Mouse (Mus musculus): ENCODE measurements around the gene Cbx4. TPM values are rescaled to one million over a fixed set of nuclear protein-coding genes. Genes with fewer than 3 reads are reported as not detected.

Gene Cbx4
- polyA plus RNA-seq, 1 experiment: 18.8 TPM

- TF ChIP-seq POLR2A (IDR thresholded peaks at IDR 0.05; ENCODE audit: borderline replicate concordance, control insufficient read depth, low read depth, low read length): no peak
- TF ChIP-seq CTCF (IDR thresholded peaks at IDR 0.05; ENCODE audit: control insufficient read depth, insufficient read depth, low read length): no peak
- no peak overlapping the region for H3K4me3 ChIP-seq (replicated peaks; ENCODE audit: control insufficient read depth, low read depth, low read length)
- 30% methylated on average over 57 of the region's 57 CpGs for WGBS
- H3K27ac ChIP-seq (ENCODE audit: control insufficient read depth, insufficient read depth, low read depth, low read length, poor library complexity): no peak overlapping the region
- no peaks in the 10 kb centered on the region; the same call in 1 of the 2 replicates for H3K4me1 ChIP-seq (ENCODE audit: control insufficient read depth, insufficient read depth, low read length)
Observed at GRCm38 (mm10) chr11:119036934-119037779, 48.9 kb downstream of the Cbx4 start.

GRCm38 (mm10) chr11:119036447-119036846, 49.6 kb downstream of the Cbx4 start:
- Histone ChIP-seq H3K4me1 (ENCODE audit: control insufficient read depth, insufficient read depth, low read length) (no peaks in the 10 kb centered on the region), H3K27ac (ENCODE audit: control insufficient read depth, insufficient read depth, low read depth, low read length, poor library complexity) (no peak overlapping the region), H3K4me3 (replicated peaks; ENCODE audit: control insufficient read depth, low read depth, low read length) (no peak overlapping the region)
- WGBS: 5% methylated on average over 15 of the region's 15 CpGs
- TF ChIP-seq CTCF (IDR thresholded peaks at IDR 0.05; ENCODE audit: control insufficient read depth, insufficient read depth, low read length) (no peak), POLR2A (IDR thresholded peaks at IDR 0.05; ENCODE audit: borderline replicate concordance, control insufficient read depth, low read depth, low read length) (no peak)

GRCm38 (mm10) chr11:119035686-119036165, 50.3 kb downstream of the Cbx4 start:
- Histone ChIP-seq H3K27ac (ENCODE audit: control insufficient read depth, insufficient read depth, low read depth, low read length, poor library complexity) (no peak overlapping the region), H3K4me1 (ENCODE audit: control insufficient read depth, insufficient read depth, low read length) (no peaks in the 10 kb centered on the region), H3K4me3 (replicated peaks; ENCODE audit: control insufficient read depth, low read depth, low read length) (no peak overlapping the region)
- TF ChIP-seq CTCF (IDR thresholded peaks at IDR 0.05; ENCODE audit: control insufficient read depth, insufficient read depth, low read length) (no peak), POLR2A (IDR thresholded peaks at IDR 0.05; ENCODE audit: borderline replicate concordance, control insufficient read depth, low read depth, low read length) (no peak)
- 10% methylated on average over 21 of the region's 21 CpGs for WGBS

- Histone ChIP-seq H3K27ac (ENCODE audit: control insufficient read depth, insufficient read depth, low read depth, low read length, poor library complexity) (no peak overlapping the region), H3K4me3 (replicated peaks; ENCODE audit: control insufficient read depth, low read depth, low read length) (no peak overlapping the region), H3K4me1 (ENCODE audit: control insufficient read depth, insufficient read depth, low read length) (no peaks in the 10 kb centered on the region)
- WGBS: 8% methylated on average over 21 of the region's 21 CpGs
- TF ChIP-seq POLR2A (IDR thresholded peaks at IDR 0.05; ENCODE audit: borderline replicate concordance, control insufficient read depth, low read depth, low read length) (no peak), CTCF (IDR thresholded peaks at IDR 0.05; ENCODE audit: control insufficient read depth, insufficient read depth, low read length) (no peak)
Observed at GRCm38 (mm10) chr11:119035094-119035685, 50.8 kb downstream of the Cbx4 start.

GRCm38 (mm10) chr11:119034635-119035034, 51.4 kb downstream of the Cbx4 start:
- TF ChIP-seq POLR2A (IDR thresholded peaks at IDR 0.05; ENCODE audit: borderline replicate concordance, control insufficient read depth, low read depth, low read length) (no peak), CTCF (IDR thresholded peaks at IDR 0.05; ENCODE audit: control insufficient read depth, insufficient read depth, low read length) (no peak)
- Histone ChIP-seq H3K4me3 (replicated peaks; ENCODE audit: control insufficient read depth, low read depth, low read length) (no peak overlapping the region), H3K27ac (ENCODE audit: control insufficient read depth, insufficient read depth, low read depth, low read length, poor library complexity) (no peak overlapping the region), H3K4me1 (ENCODE audit: control insufficient read depth, insufficient read depth, low read length) (no peaks in the 10 kb centered on the region)
- 18% methylated on average over 19 of the region's 19 CpGs for WGBS

- H3K4me1 ChIP-seq (ENCODE audit: control insufficient read depth, insufficient read depth, low read length): no peaks in the 10 kb centered on the region
- TF ChIP-seq POLR2A (IDR thresholded peaks at IDR 0.05; ENCODE audit: borderline replicate concordance, control insufficient read depth, low read depth, low read length): no peak
- peak; percentile 91 for TF ChIP-seq CTCF (IDR thresholded peaks at IDR 0.05; ENCODE audit: control insufficient read depth, insufficient read depth, low read length)
- no peak overlapping the region for H3K4me3 ChIP-seq (replicated peaks; ENCODE audit: control insufficient read depth, low read depth, low read length)
- WGBS: 3% methylated on average over 26 of the region's 26 CpGs
- no peak overlapping the region for H3K27ac ChIP-seq (ENCODE audit: control insufficient read depth, insufficient read depth, low read depth, low read length, poor library complexity)
Observed at GRCm38 (mm10) chr11:119033874-119034558, 52.0 kb downstream of the Cbx4 start.

Other genes with a start within 250 kb of the Cbx4 start
- not detected in 2 replicates for gene Rbfox3, start 174.6 kb downstream of the Cbx4 start, polyA plus RNA-seq (2011; ENCODE audit: insufficient read depth, insufficient read length, low replicate concordance, missing spikeins)
- not detected in 2 replicates for gene Enpp7, start 98.0 kb downstream of the Cbx4 start, polyA plus RNA-seq (2011; ENCODE audit: insufficient read depth, insufficient read length, low replicate concordance, missing spikeins)
- gene Cbx2, start 63.3 kb downstream of the Cbx4 start, polyA plus RNA-seq (2011; ENCODE audit: insufficient read depth, insufficient read length, low replicate concordance, missing spikeins): 0.34 and 2.8 TPM in 2 replicates
- 3.3 and 7.4 TPM in 2 replicates for gene Cbx8, start 45.3 kb downstream of the Cbx4 start, polyA plus RNA-seq (2011; ENCODE audit: insufficient read depth, insufficient read length, low replicate concordance, missing spikeins)
- 0.74 and 1.2 TPM in 2 replicates for gene Tbc1d16, start 142.3 kb upstream of the Cbx4 start, polyA plus RNA-seq (2011; ENCODE audit: insufficient read depth, insufficient read length, low replicate concordance, missing spikeins)
- 0.90 TPM in 1 of 2 replicates, not detected in the other for gene Ccdc40, start 142.4 kb upstream of the Cbx4 start, polyA plus RNA-seq (2011; ENCODE audit: insufficient read depth, insufficient read length, low replicate concordance, missing spikeins)
- 6.5 and 18.1 TPM in 2 replicates for gene Gaa, start 181.7 kb upstream of the Cbx4 start, polyA plus RNA-seq (2011; ENCODE audit: insufficient read depth, insufficient read length, low replicate concordance, missing spikeins)
- 144 and 147 TPM in 2 replicates for gene Eif4a3, start 213.9 kb upstream of the Cbx4 start, polyA plus RNA-seq (2011; ENCODE audit: insufficient read depth, insufficient read length, low replicate concordance, missing spikeins)
- not detected in 2 replicates for gene Card14, start 221.5 kb upstream of the Cbx4 start, polyA plus RNA-seq (2011; ENCODE audit: insufficient read depth, insufficient read length, low replicate concordance, missing spikeins)